Mouse (Mus musculus): Measurements from ENCODE around the gene Flywch1. TPM values are rescaled to one million over a fixed set of nuclear protein-coding genes. Genes with fewer than 3 reads are reported as not detected.

Gene Flywch1
- polyA plus RNA-seq, 1 experiment: 33.6 TPM

DNA sequence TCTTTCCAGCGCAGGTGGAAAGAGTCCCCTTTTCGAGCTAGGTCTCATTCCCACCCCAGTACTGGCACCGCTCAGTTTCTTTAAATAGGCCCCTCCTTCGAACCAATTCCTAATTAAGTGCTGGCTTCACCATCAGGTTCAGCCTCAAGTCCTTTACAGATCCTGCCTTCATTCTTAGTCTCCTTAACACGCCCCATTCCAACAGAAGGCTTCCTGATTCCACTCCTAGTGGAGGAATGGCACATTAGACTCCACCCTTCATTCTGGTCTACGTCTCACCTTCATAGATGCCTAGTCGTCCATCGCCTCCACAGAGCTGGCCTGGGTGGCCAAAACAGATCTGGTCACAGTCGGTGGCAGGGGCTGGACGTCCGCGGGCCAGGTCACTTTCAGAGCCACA is 28.5 kb downstream of the Flywch1 start:
- H3K27ac ChIP-seq (ENCODE audit: control insufficient read depth, insufficient read depth, low read length): no peak overlapping the region
- 81% methylated on average over 12 of the region's 12 CpGs for WGBS
- H3K36me3 ChIP-seq (ENCODE audit: control insufficient read depth, insufficient read depth, low read length): no peaks in the 10 kb centered on the region
- no peak for TF ChIP-seq CTCF (IDR thresholded peaks at IDR 0.05; ENCODE audit: borderline replicate concordance, control insufficient read depth, extremely low read depth, insufficient read depth, low read length, poor library complexity)
- peaks cover 38% of the 10 kb centered on the region for H3K4me1 ChIP-seq (replicated peaks; ENCODE audit: control insufficient read depth, insufficient read depth, low read length)
- no peak for DNase-seq
- H3K4me3 ChIP-seq (ENCODE audit: control insufficient read depth, insufficient read depth, low read length): no peak overlapping the region
- H3K27me3 ChIP-seq (ENCODE audit: control insufficient read depth, insufficient read depth, low read length): peaks cover 32% of the 10 kb centered on the region

GRCm38 (mm10) chr17:23742210-23742793 is 29.1 kb downstream of the Flywch1 start:
- H3K27ac ChIP-seq (ENCODE audit: control insufficient read depth, insufficient read depth, low read length): no peak overlapping the region
- TF ChIP-seq POLR2A (IDR thresholded peaks at IDR 0.05; ENCODE audit: control insufficient read depth, extremely low read depth, insufficient read depth, low read length, poor library complexity) (no peak), CTCF (IDR thresholded peaks at IDR 0.05; ENCODE audit: borderline replicate concordance, control insufficient read depth, extremely low read depth, insufficient read depth, low read length, poor library complexity) (no peak)
- no peaks in the 10 kb centered on the region for H3K36me3 ChIP-seq (ENCODE audit: control insufficient read depth, insufficient read depth, low read length)
- H3K27me3 ChIP-seq (ENCODE audit: control insufficient read depth, insufficient read depth, low read length): peaks cover 32% of the 10 kb centered on the region
- DNase-seq: peak; percentile 50
- H3K4me1 ChIP-seq (replicated peaks; ENCODE audit: control insufficient read depth, insufficient read depth, low read length): peaks cover 38% of the 10 kb centered on the region
- H3K4me3 ChIP-seq (ENCODE audit: control insufficient read depth, insufficient read depth, low read length): no peak overlapping the region
- 11% methylated on average over 44 of the region's 44 CpGs for WGBS

DNA sequence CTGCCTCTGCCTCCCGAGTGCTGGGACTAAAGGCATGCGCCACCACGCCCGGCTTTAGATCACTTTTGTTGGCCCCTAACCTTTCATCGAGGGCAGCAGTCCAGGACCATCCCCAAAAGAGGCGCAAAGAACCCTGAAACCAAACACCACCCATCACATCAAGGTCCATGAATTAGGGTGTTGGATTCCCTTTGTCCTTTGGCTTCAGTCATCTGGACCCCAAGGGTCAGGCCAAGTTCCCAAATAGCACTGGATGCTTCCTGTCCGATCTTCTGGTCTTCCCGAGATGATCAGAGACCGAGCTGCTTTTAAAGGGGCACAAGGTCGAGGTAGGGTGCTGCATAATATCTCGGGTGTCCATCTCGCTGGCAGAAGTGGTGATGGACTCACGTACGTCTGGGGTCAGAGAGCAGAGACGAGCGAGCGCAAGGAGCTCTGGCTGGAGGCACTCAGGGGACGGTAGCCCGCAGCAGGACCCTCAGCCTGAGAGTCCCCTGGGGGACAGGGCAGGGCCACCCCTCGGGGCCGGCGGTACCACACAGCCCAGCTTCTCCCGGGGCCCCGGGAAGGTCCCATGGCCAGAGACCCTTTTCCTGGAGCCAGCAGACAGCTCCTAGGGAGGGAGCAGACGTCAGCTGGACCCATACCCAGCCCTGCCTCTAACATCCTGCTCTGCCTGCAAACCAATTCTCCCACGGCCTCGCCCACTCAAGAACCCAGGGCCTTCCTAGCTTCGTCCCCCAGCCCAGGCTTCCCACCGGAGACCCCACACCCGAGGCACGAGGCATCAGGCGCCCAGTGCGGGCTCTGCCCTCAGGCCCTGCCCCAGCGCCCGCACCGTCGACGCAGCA is 29.8 kb downstream of the Flywch1 start:
- WGBS: 53% methylated on average over 38 of the region's 38 CpGs
- peaks cover 32% of the 10 kb centered on the region for H3K27me3 ChIP-seq (ENCODE audit: control insufficient read depth, insufficient read depth, low read length)

GRCm38 (mm10) chr17:23740598-23741021 is 30.8 kb downstream of the Flywch1 start, which contains the start of gene Paqr4:
Gene Paqr4, minus strand, starts transcription at chr17:23740867.
- TF ChIP-seq CTCF (IDR thresholded peaks at IDR 0.05; ENCODE audit: borderline replicate concordance, control insufficient read depth, extremely low read depth, insufficient read depth, low read length, poor library complexity) (no peak), POLR2A (IDR thresholded peaks at IDR 0.05; ENCODE audit: control insufficient read depth, extremely low read depth, insufficient read depth, low read length, poor library complexity) (no peak)
- Histone ChIP-seq H3K27me3 (ENCODE audit: control insufficient read depth, insufficient read depth, low read length) (peaks cover 32% of the 10 kb centered on the region), H3K27ac (ENCODE audit: control insufficient read depth, insufficient read depth, low read length) (no peak within 1 kb of the TSS), H3K4me3 (ENCODE audit: control insufficient read depth, insufficient read depth, low read length) (peak within 1 kb of the TSS; percentile 68), H3K4me1 (replicated peaks; ENCODE audit: control insufficient read depth, insufficient read depth, low read length) (peaks cover 31% of the 10 kb centered on the region), H3K36me3 (ENCODE audit: control insufficient read depth, insufficient read depth, low read length) (no peaks in the 10 kb centered on the region)
- DNase-seq: no peak
- 2% methylated on average over 13 of the region's 13 CpGs for WGBS

More for the DNA sequence above, 29.8 kb downstream of the Flywch1 start:
- no peak overlapping the region for H3K27ac ChIP-seq (ENCODE audit: control insufficient read depth, insufficient read depth, low read length)
- H3K4me1 ChIP-seq (replicated peaks; ENCODE audit: control insufficient read depth, insufficient read depth, low read length): peaks cover 38% of the 10 kb centered on the region
- H3K4me3 ChIP-seq (ENCODE audit: control insufficient read depth, insufficient read depth, low read length): no peak overlapping the region
- no peaks in the 10 kb centered on the region for H3K36me3 ChIP-seq (ENCODE audit: control insufficient read depth, insufficient read depth, low read length)
- no peak for DNase-seq
- TF ChIP-seq CTCF (IDR thresholded peaks at IDR 0.05; ENCODE audit: borderline replicate concordance, control insufficient read depth, extremely low read depth, insufficient read depth, low read length, poor library complexity) (no peak), POLR2A (IDR thresholded peaks at IDR 0.05; ENCODE audit: control insufficient read depth, extremely low read depth, insufficient read depth, low read length, poor library complexity) (no peak)

DNA sequence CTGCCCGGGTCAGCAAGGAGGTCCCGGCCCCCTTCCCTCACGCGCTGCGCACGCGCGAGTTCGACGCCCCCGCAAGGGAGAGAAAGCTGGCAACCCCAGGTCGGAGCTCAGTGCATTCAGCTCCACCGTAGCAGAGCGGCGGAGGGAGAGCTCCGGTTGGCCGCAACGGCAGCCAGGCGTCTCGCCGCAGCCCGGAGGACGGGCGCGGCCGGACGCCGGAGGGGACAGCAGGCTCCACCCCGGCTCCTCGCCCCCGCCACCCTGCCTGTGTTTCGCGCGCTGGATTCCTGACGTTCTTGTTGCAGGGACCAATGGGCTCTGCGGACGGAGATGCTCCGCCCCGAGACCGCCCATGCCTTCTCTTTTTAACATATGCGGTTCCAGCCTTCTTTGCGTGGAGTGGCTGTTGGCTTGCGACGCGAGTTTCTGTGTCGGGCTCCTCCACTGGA is 31.2 kb downstream of the Flywch1 start:
- Histone ChIP-seq H3K4me3 (ENCODE audit: control insufficient read depth, insufficient read depth, low read length) (peak overlapping the region; percentile 68), H3K36me3 (ENCODE audit: control insufficient read depth, insufficient read depth, low read length) (no peaks in the 10 kb centered on the region), H3K4me1 (replicated peaks; ENCODE audit: control insufficient read depth, insufficient read depth, low read length) (peaks cover 26% of the 10 kb centered on the region), H3K27ac (ENCODE audit: control insufficient read depth, insufficient read depth, low read length) (no peak overlapping the region), H3K27me3 (ENCODE audit: control insufficient read depth, insufficient read depth, low read length) (peaks cover 29% of the 10 kb centered on the region)
- 1% methylated on average over 45 of the region's 46 CpGs for WGBS
- DNase-seq: peak; percentile 64
- no peak for TF ChIP-seq POLR2A (IDR thresholded peaks at IDR 0.05; ENCODE audit: control insufficient read depth, extremely low read depth, insufficient read depth, low read length, poor library complexity)
- TF ChIP-seq CTCF (IDR thresholded peaks at IDR 0.05; ENCODE audit: borderline replicate concordance, control insufficient read depth, extremely low read depth, insufficient read depth, low read length, poor library complexity): 0 out of 2 replicates have a peak, but pooled peaks have one; percentile 5

GRCm38 (mm10) chr17:23739202-23740135 is 31.9 kb downstream of the Flywch1 start:
- WGBS: 8% methylated on average over 48 of the region's 48 CpGs
- Histone ChIP-seq H3K36me3 (ENCODE audit: control insufficient read depth, insufficient read depth, low read length) (no peaks in the 10 kb centered on the region), H3K27me3 (ENCODE audit: control insufficient read depth, insufficient read depth, low read length) (peaks cover 24% of the 10 kb centered on the region), H3K27ac (ENCODE audit: control insufficient read depth, insufficient read depth, low read length) (no peak overlapping the region), H3K4me1 (replicated peaks; ENCODE audit: control insufficient read depth, insufficient read depth, low read length) (peaks cover 21% of the 10 kb centered on the region), H3K4me3 (ENCODE audit: control insufficient read depth, insufficient read depth, low read length) (peak overlapping the region; percentile 68)
- TF ChIP-seq CTCF (IDR thresholded peaks at IDR 0.05; ENCODE audit: borderline replicate concordance, control insufficient read depth, extremely low read depth, insufficient read depth, low read length, poor library complexity) (0 out of 2 replicates have a peak, but pooled peaks have one; percentile 12), POLR2A (IDR thresholded peaks at IDR 0.05; ENCODE audit: control insufficient read depth, extremely low read depth, insufficient read depth, low read length, poor library complexity) (no peak)
- DNase-seq: no peak

Measured in thymus, adult 2 months (tissue).